Mouse (Mus musculus) thymus, adult 2 months (tissue): ENCODE measurements at regions not wholly inside any gene's neighbourhood (a gene's known extent, or its start where the extent isn't known, plus 50 kb on each side); places are given as distances from the start of the nearest gene placed in this dataset.

Experiments used
- CTCF ChIP-seq: fragments of 200-500 bp; IDR thresholded peaks from 2 replicates; pipeline ENCODE4 v1.5.1; 2012; ENCODE audit warnings: mild to moderate bottlenecking, control low read depth, low read length, moderate library complexity, borderline replicate concordance; ENCODE audit not compliant: control insufficient read depth, poor library complexity, insufficient read depth; ENCODE audit errors: extremely low read depth
- POLR2A ChIP-seq: fragments of 200-500 bp; IDR thresholded peaks from 2 replicates; pipeline ENCODE4 v1.6.1; 2012; ENCODE audit warnings: mild to moderate bottlenecking, low read length, control low read depth, moderate library complexity; ENCODE audit not compliant: control insufficient read depth, poor library complexity, insufficient read depth; ENCODE audit errors: extremely low read depth

GRCm38 (mm10) chr17:85861328-85861727 lies 173.3 kb upstream of the Six2 start:
- TF ChIP-seq POLR2A (no peak), CTCF (no peak)
